Mouse (Mus musculus): ENCODE measurements around the gene Gda. TPM values are rescaled to one million over a fixed set of nuclear protein-coding genes. Genes with fewer than 3 reads are reported as not detected.

Gene Gda
- polyA plus RNA-seq, 1 experiment from 2014 or later, result 0.54 TPM

DNA sequence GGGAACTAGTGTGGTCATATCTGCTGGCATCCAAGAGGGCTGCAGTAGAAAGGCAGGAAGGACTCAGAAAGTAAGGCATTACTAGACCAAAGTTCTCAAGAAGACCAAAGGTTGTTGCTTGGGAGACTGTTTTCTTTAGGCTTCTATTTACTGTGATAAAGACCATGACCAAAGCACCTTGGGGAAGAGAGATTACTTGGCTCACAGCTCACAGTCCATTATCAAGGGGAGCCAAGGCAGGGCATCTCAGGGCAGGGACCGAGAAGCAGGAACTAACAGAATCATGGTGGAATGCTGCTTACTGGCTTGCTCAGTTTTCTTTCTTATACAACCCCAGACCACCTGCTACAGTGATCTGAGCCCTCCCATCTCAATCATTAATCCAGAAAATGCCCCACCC is 65.9 kb downstream of the Gda start:
- Histone ChIP-seq H3K9me3 (ENCODE audit: control insufficient read depth, low read length) (no peaks in the 10 kb centered on the region), H3K27me3 (replicated peaks; ENCODE audit: control insufficient read depth, insufficient read depth, low read length) (no peaks in the 10 kb centered on the region), H3K36me3 (ENCODE audit: control insufficient read depth, insufficient read depth, low read length) (no peaks in the 10 kb centered on the region), H3K4me3 (ENCODE audit: low read depth, low read length) (no peak overlapping the region), H3K4me1 (ENCODE audit: control insufficient read depth, insufficient read depth, low read length) (no peaks in the 10 kb centered on the region), H3K9ac (ENCODE audit: low read depth, low read length) (no peak overlapping the region), H3K27ac (replicated peaks; ENCODE audit: low read depth, low read length) (no peak overlapping the region), H3K4me2 (ENCODE audit: low read depth, low read length) (no peak overlapping the region)
- DNase-seq (ENCODE audit: low spot score) (no peak), ATAC-seq (ENCODE audit: low read depth) (no peak)
- 71% methylated on average over 1 of the region's 1 CpGs for WGBS

GRCm38 (mm10) chr19:21397994-21398393 is 75.3 kb downstream of the Gda start:
- Histone ChIP-seq H3K4me3 (ENCODE audit: low read depth, low read length) (no peak overlapping the region), H3K9ac (ENCODE audit: low read depth, low read length) (no peak overlapping the region), H3K4me1 (ENCODE audit: control insufficient read depth, insufficient read depth, low read length) (no peaks in the 10 kb centered on the region), H3K27ac (replicated peaks; ENCODE audit: low read depth, low read length) (no peak overlapping the region), H3K9me3 (ENCODE audit: control insufficient read depth, low read length) (no peaks in the 10 kb centered on the region), H3K27me3 (replicated peaks; ENCODE audit: control insufficient read depth, insufficient read depth, low read length) (no peaks in the 10 kb centered on the region), H3K4me2 (ENCODE audit: low read depth, low read length) (no peak overlapping the region), H3K36me3 (ENCODE audit: control insufficient read depth, insufficient read depth, low read length) (no peaks in the 10 kb centered on the region)
- DNase-seq (ENCODE audit: low spot score) (no peak), ATAC-seq (ENCODE audit: low read depth) (no peak)

GRCm38 (mm10) chr19:21396364-21396763 is 76.9 kb downstream of the Gda start:
- no peaks in the 10 kb centered on the region for H3K27me3 ChIP-seq (replicated peaks; ENCODE audit: control insufficient read depth, insufficient read depth, low read length)
- WGBS, result 92% methylated on average over 7 of the region's 7 CpGs
- no peak overlapping the region for H3K4me2 ChIP-seq (ENCODE audit: low read depth, low read length)
- no peaks in the 10 kb centered on the region for H3K4me1 ChIP-seq (ENCODE audit: control insufficient read depth, insufficient read depth, low read length)
- no peaks in the 10 kb centered on the region for H3K36me3 ChIP-seq (ENCODE audit: control insufficient read depth, insufficient read depth, low read length)
- no peak overlapping the region for H3K4me3 ChIP-seq (ENCODE audit: low read depth, low read length)
- no peaks in the 10 kb centered on the region for H3K9me3 ChIP-seq (ENCODE audit: control insufficient read depth, low read length)
- ATAC-seq (ENCODE audit: low read depth) (no peak), DNase-seq (ENCODE audit: low spot score) (no peak)
- H3K27ac ChIP-seq (replicated peaks; ENCODE audit: low read depth, low read length), result no peak overlapping the region
- no peak overlapping the region for H3K9ac ChIP-seq (ENCODE audit: low read depth, low read length)

GRCm38 (mm10) chr19:21390904-21391303 is 82.3 kb downstream of the Gda start:
- Histone ChIP-seq H3K27ac (replicated peaks; ENCODE audit: low read depth, low read length) (no peak overlapping the region), H3K9ac (ENCODE audit: low read depth, low read length) (no peak overlapping the region), H3K4me1 (ENCODE audit: control insufficient read depth, insufficient read depth, low read length) (no peaks in the 10 kb centered on the region), H3K4me3 (ENCODE audit: low read depth, low read length) (no peak overlapping the region), H3K36me3 (ENCODE audit: control insufficient read depth, insufficient read depth, low read length) (no peaks in the 10 kb centered on the region), H3K4me2 (ENCODE audit: low read depth, low read length) (no peak overlapping the region), H3K9me3 (ENCODE audit: control insufficient read depth, low read length) (no peaks in the 10 kb centered on the region), H3K27me3 (replicated peaks; ENCODE audit: control insufficient read depth, insufficient read depth, low read length) (no peaks in the 10 kb centered on the region)
- ATAC-seq (ENCODE audit: low read depth) (no peak), DNase-seq (ENCODE audit: low spot score) (no peak)
- WGBS, result 86% methylated on average over 7 of the region's 7 CpGs

- DNase-seq (ENCODE audit: low spot score) (no peak), ATAC-seq (ENCODE audit: low read depth) (no peak)
- Histone ChIP-seq H3K9me3 (ENCODE audit: control insufficient read depth, low read length) (no peaks in the 10 kb centered on the region), H3K36me3 (ENCODE audit: control insufficient read depth, insufficient read depth, low read length) (no peaks in the 10 kb centered on the region), H3K4me3 (ENCODE audit: low read depth, low read length) (no peak overlapping the region), H3K4me1 (ENCODE audit: control insufficient read depth, insufficient read depth, low read length) (no peaks in the 10 kb centered on the region), H3K27me3 (replicated peaks; ENCODE audit: control insufficient read depth, insufficient read depth, low read length) (no peaks in the 10 kb centered on the region), H3K27ac (replicated peaks; ENCODE audit: low read depth, low read length) (no peak overlapping the region), H3K4me2 (ENCODE audit: low read depth, low read length) (no peak overlapping the region), H3K9ac (ENCODE audit: low read depth, low read length) (no peak overlapping the region)
- WGBS, result 66% methylated on average over 2 of the region's 2 CpGs
These were observed 86.4 kb downstream of the Gda start for GRCm38 (mm10) chr19:21386842-21387241.

- Histone ChIP-seq H3K4me3 (ENCODE audit: low read depth, low read length) (no peak overlapping the region), H3K9me3 (ENCODE audit: control insufficient read depth, low read length) (no peaks in the 10 kb centered on the region), H3K36me3 (ENCODE audit: control insufficient read depth, insufficient read depth, low read length) (no peaks in the 10 kb centered on the region), H3K4me2 (ENCODE audit: low read depth, low read length) (no peak overlapping the region), H3K9ac (ENCODE audit: low read depth, low read length) (no peak overlapping the region), H3K27ac (replicated peaks; ENCODE audit: low read depth, low read length) (no peak overlapping the region), H3K4me1 (ENCODE audit: control insufficient read depth, insufficient read depth, low read length) (no peaks in the 10 kb centered on the region), H3K27me3 (replicated peaks; ENCODE audit: control insufficient read depth, insufficient read depth, low read length) (no peaks in the 10 kb centered on the region)
- DNase-seq (ENCODE audit: low spot score) (no peak), ATAC-seq (ENCODE audit: low read depth) (no peak)
- 64% methylated on average over 3 of the region's 3 CpGs for WGBS
These were observed 89.0 kb downstream of the Gda start for GRCm38 (mm10) chr19:21384231-21384630.

DNA sequence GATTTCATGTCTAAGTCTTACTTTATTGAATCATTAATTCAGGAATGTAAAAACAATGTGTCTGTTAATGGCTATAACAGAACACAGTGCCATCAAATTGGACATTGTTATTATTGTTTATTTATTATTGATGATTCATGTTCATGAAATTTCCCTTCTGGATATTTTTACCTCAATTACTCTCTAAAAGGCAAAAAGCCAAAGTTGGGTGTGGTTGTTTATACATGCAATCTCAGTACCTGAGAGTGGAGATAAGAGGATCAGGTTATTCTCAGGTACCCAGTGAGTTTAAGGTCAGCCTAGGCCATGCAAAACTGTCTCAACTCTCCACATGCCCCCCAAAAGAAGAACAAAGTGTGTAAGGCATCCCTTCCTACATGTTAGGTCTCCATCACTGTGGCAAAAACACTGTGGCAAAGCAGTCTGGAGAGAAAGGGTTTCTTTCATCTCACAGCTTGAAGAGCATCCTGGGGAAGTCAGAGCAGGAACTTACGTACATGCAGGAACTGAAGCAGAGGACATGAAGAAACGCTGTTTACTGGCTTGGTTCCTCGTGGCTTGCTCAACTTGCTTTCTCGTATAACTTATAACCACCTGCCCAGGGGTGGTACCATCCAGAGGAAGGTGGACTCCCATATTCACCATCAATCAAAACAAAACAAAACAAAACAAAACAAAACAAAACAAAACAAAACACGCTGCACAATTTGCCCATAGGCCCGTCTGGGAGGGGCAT is 89.6 kb downstream of the Gda start:
- no peak overlapping the region for H3K4me2 ChIP-seq (ENCODE audit: low read depth, low read length)
- no peak overlapping the region for H3K4me3 ChIP-seq (ENCODE audit: low read depth, low read length)
- no peaks in the 10 kb centered on the region for H3K36me3 ChIP-seq (ENCODE audit: control insufficient read depth, insufficient read depth, low read length)
- no peak overlapping the region for H3K27ac ChIP-seq (replicated peaks; ENCODE audit: low read depth, low read length)
- H3K9ac ChIP-seq (ENCODE audit: low read depth, low read length), result no peak overlapping the region
- ATAC-seq (ENCODE audit: low read depth) (no peak), DNase-seq (ENCODE audit: low spot score) (no peak)
- H3K4me1 ChIP-seq (ENCODE audit: control insufficient read depth, insufficient read depth, low read length), result no peaks in the 10 kb centered on the region
- no peaks in the 10 kb centered on the region for H3K9me3 ChIP-seq (ENCODE audit: control insufficient read depth, low read length)
- 81% methylated on average over 6 of the region's 6 CpGs for WGBS
- H3K27me3 ChIP-seq (replicated peaks; ENCODE audit: control insufficient read depth, insufficient read depth, low read length), result no peaks in the 10 kb centered on the region

DNA sequence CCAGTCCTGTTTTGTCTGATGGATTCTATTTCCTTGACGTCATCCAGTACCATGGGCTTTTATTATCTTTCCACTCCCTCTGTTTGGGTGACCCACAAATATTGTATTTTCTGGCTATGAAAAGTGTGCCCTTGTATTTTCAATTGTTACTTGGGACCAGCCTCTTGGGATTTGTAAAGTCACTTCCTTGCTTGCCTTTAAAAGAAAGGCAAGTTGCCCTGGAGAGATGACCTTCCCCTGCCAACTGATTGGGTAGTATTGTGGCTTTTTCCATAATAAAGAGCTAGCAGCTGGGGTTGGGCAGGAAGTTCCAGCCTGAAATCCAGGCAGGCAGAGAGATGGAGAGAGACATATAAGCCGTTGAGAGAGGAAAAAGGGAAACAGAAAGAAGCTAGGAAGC is 91.5 kb downstream of the Gda start:
- Histone ChIP-seq H3K4me2 (ENCODE audit: low read depth, low read length) (no peak overlapping the region), H3K27me3 (replicated peaks; ENCODE audit: control insufficient read depth, insufficient read depth, low read length) (no peaks in the 10 kb centered on the region), H3K27ac (replicated peaks; ENCODE audit: low read depth, low read length) (no peak overlapping the region), H3K4me1 (ENCODE audit: control insufficient read depth, insufficient read depth, low read length) (no peaks in the 10 kb centered on the region), H3K36me3 (ENCODE audit: control insufficient read depth, insufficient read depth, low read length) (no peaks in the 10 kb centered on the region), H3K9me3 (ENCODE audit: control insufficient read depth, low read length) (no peaks in the 10 kb centered on the region), H3K4me3 (ENCODE audit: low read depth, low read length) (no peak overlapping the region), H3K9ac (ENCODE audit: low read depth, low read length) (no peak overlapping the region)
- DNase-seq (ENCODE audit: low spot score), result no peak
- no peak for ATAC-seq (ENCODE audit: low read depth)
- 54% methylated on average over 2 of the region's 2 CpGs for WGBS

DNA sequence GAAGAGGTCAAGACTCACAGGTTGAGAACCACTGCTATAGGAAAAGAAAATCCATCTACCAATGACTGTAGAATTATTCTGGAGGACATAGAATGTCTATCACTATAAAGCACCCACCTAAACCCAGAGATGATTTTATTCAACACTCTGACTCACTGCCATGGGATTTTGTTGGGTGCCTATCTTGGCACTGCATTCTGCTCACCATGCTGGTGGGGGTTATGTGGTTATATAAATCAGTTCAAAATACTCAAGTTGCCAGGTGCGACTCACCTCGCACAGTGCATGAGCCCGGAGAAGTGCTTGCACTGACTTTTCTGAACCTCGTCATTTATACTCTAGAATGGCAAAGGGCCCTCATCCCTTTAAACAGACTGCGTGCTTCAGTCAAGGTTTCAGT is 94.0 kb downstream of the Gda start:
- DNase-seq (ENCODE audit: low spot score) (no peak), ATAC-seq (ENCODE audit: low read depth) (no peak)
- Histone ChIP-seq H3K36me3 (ENCODE audit: control insufficient read depth, insufficient read depth, low read length) (no peaks in the 10 kb centered on the region), H3K27ac (replicated peaks; ENCODE audit: low read depth, low read length) (no peak overlapping the region), H3K27me3 (replicated peaks; ENCODE audit: control insufficient read depth, insufficient read depth, low read length) (no peaks in the 10 kb centered on the region), H3K4me3 (ENCODE audit: low read depth, low read length) (no peak overlapping the region), H3K9me3 (ENCODE audit: control insufficient read depth, low read length) (no peaks in the 10 kb centered on the region), H3K9ac (ENCODE audit: low read depth, low read length) (no peak overlapping the region), H3K4me1 (ENCODE audit: control insufficient read depth, insufficient read depth, low read length) (no peaks in the 10 kb centered on the region), H3K4me2 (ENCODE audit: low read depth, low read length) (no peak overlapping the region)
- WGBS, result 88% methylated on average over 5 of the region's 5 CpGs
